Mouse (Mus musculus) liver, adult 2 months (tissue): ENCODE measurements around the gene Rpsa. TPM values are rescaled to one million over a fixed set of nuclear protein-coding genes. Genes with fewer than 3 reads are reported as not detected.

Source experiments
- DNase-seq: peaks from one replicate; pipeline ENCODE4 v3.0.0-alpha.2; 2011; ENCODE audit warnings: low read depth, low spot score; ENCODE audit errors: extremely low read depth
- H3K27ac ChIP-seq: fragments of 200-500 bp; replicated peaks from 2 replicates; pipeline ENCODE4 v1.5.1; 2012; ENCODE audit warnings: low read depth, mild to moderate bottlenecking, control low read depth, inconsistent platforms, low read length; ENCODE audit not compliant: insufficient read depth
- H3K27me3 ChIP-seq: fragments of 200-500 bp; 2 replicates; pipeline ENCODE4 v1.6.1; 2012; ENCODE audit warnings: mild to moderate bottlenecking, moderate library complexity, low read length, inconsistent platforms; ENCODE audit not compliant: control insufficient read depth, insufficient read depth
- H3K36me3 ChIP-seq: fragments of 200-500 bp; 2 replicates; pipeline ENCODE4 v1.6.1; 2012; ENCODE audit warnings: low read length, inconsistent platforms; ENCODE audit not compliant: control insufficient read depth, insufficient read depth
- H3K4me1 ChIP-seq: fragments of 200-500 bp; 2 replicates; pipeline ENCODE4 v1.6.1; 2011; ENCODE audit warnings: low read length; ENCODE audit not compliant: control insufficient read depth, insufficient read depth
- H3K4me3 ChIP-seq: fragments of 200-500 bp; 2 replicates; pipeline ENCODE4 v1.5.1; 2011; ENCODE audit warnings: low read depth, mild to moderate bottlenecking, control low read depth, low read length, moderate library complexity; ENCODE audit not compliant: insufficient read depth
- H3K79me2 ChIP-seq: fragments of 200-500 bp; 2 replicates; pipeline ENCODE4 v1.6.1; 2012; ENCODE audit warnings: inconsistent platforms, mild to moderate bottlenecking, low read length, moderate library complexity; ENCODE audit not compliant: control insufficient read depth, insufficient read depth
- H3K9ac ChIP-seq: fragments of 200-500 bp; 2 replicates; pipeline ENCODE4 v1.6.1; 2012; ENCODE audit warnings: low read depth, mild to moderate bottlenecking, control low read depth, inconsistent platforms, low read length
- CTCF ChIP-seq: fragments of 200-500 bp; IDR thresholded peaks from 2 replicates; pipeline ENCODE4 v1.5.1; 2011; ENCODE audit warnings: low read depth, low read length, control low read depth
- POLR2A ChIP-seq: fragments of 200-500 bp; IDR thresholded peaks from 2 replicates; pipeline ENCODE4 v1.6.1; 2011; ENCODE audit warnings: low read length, control low read depth; ENCODE audit not compliant: insufficient read depth; ENCODE audit errors: extremely low read depth
- WGBS: fragments of 180-500 bp; shearing (Covaris S2); methylation state at CpG from one replicate; pipeline ENCODE4 v1.1.7; 2018; 5-methylcytosine and 5-hydroxymethylcytosine counted together
- polyA plus RNA-seq: library from polyadenylated mRNA; depleted of rRNA; stranded (reverse); fragments of >200 nt; gene quantifications from 2 replicates; pipeline ENCODE4 v1.2.3, GENCODE M21; 2012
- total RNA-seq: library from RNA; depleted of rRNA; stranded (reverse); fragments of >200 nt; gene quantifications from 2 replicates; pipeline ENCODE4 v1.2.3, GENCODE M21; 2014

Gene Rpsa
- total and polyA plus RNA-seq, 2 experiments: 646 to 1,141 TPM

- H3K79me2 ChIP-seq: no peaks in the 10 kb centered on the region
Observed at GRCm38 (mm10) chr9:120140652-120141051, 13.2 kb downstream of the Rpsa start.

DNA sequence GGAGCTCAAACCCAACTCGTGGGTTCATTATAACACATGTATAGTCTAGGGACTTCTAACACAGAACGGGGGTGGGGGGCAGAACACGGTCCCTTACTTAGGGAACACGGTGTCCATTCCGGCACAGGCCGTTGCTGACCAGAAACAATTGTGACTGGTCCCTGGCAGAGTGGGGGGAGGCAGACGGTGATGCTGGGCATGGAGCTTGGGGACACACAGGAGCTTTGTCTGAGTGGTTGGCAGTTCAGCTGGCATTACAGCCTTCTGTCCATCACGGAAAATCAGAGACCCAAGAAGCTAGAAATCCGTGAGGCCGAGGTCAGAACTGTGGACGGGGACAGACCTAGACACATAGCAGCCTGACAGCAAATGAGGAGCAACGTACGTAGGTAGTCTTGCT, 17.0 kb downstream of the Rpsa start:
- no peaks in the 10 kb centered on the region for H3K27me3 ChIP-seq
- no peaks in the 10 kb centered on the region for H3K4me1 ChIP-seq
- H3K79me2 ChIP-seq: no peaks in the 10 kb centered on the region
- TF ChIP-seq CTCF: no peak
- TF ChIP-seq POLR2A: no peak
- H3K9ac ChIP-seq: no peak overlapping the region
- H3K36me3 ChIP-seq: no peaks in the 10 kb centered on the region
- no peak overlapping the region for H3K4me3 ChIP-seq
- DNase-seq: no peak
- 88% methylated on average over 13 of the region's 13 CpGs for WGBS
- H3K27ac ChIP-seq: no peak overlapping the region

More at GRCm38 (mm10) chr9:120140652-120141051, 13.2 kb downstream of the Rpsa start:
- H3K4me3 ChIP-seq: no peak overlapping the region
- TF ChIP-seq CTCF: peak; percentile 68; the same call in 1 of the 2 replicates
- no peak for TF ChIP-seq POLR2A
- WGBS: 4% methylated on average over 4 of the region's 4 CpGs
- H3K27ac ChIP-seq: no peak overlapping the region
- no peaks in the 10 kb centered on the region for H3K27me3 ChIP-seq
- H3K36me3 ChIP-seq: no peaks in the 10 kb centered on the region
- no peaks in the 10 kb centered on the region for H3K4me1 ChIP-seq
- peak; percentile 36 for DNase-seq
- H3K9ac ChIP-seq: no peak overlapping the region

- Histone ChIP-seq H3K4me1 (no peaks in the 10 kb centered on the region), H3K27me3 (no peaks in the 10 kb centered on the region; the same call in 1 of the 2 replicates), H3K36me3 (no peaks in the 10 kb centered on the region), H3K9ac (no peak within 1 kb of the TSS), H3K4me3 (no peak within 1 kb of the TSS), H3K79me2 (no peaks in the 10 kb centered on the region), H3K27ac (no peak within 1 kb of the TSS)
- no peak for TF ChIP-seq CTCF
- no peak for TF ChIP-seq POLR2A
- WGBS: 77% methylated on average over 11 of the region's 11 CpGs
- no peak for DNase-seq
Observed at GRCm38 (mm10) chr9:120149222-120149828, 21.8 kb downstream of the Rpsa start, which contains the start of gene Mobp. Gene Mobp (plus strand): TSS chr9:120149707.

GRCm38 (mm10) chr9:120151152-120151551, 23.7 kb downstream of the Rpsa start:
- H3K27me3 ChIP-seq: no peaks in the 10 kb centered on the region; the same call in 1 of the 2 replicates
- no peaks in the 10 kb centered on the region for H3K4me1 ChIP-seq
- no peak for DNase-seq
- TF ChIP-seq POLR2A (no peak), CTCF (no peak)
- H3K36me3 ChIP-seq: no peaks in the 10 kb centered on the region
- H3K4me3 ChIP-seq: no peak overlapping the region
- H3K27ac ChIP-seq: no peak overlapping the region
- no peaks in the 10 kb centered on the region for H3K79me2 ChIP-seq
- H3K9ac ChIP-seq: no peak overlapping the region
- WGBS: 77% methylated on average over 5 of the region's 5 CpGs

GRCm38 (mm10) chr9:120151906-120152399, 24.5 kb downstream of the Rpsa start:
- Histone ChIP-seq H3K4me1 (no peaks in the 10 kb centered on the region), H3K27me3 (no peaks in the 10 kb centered on the region; the same call in 1 of the 2 replicates), H3K79me2 (no peaks in the 10 kb centered on the region), H3K4me3 (no peak overlapping the region), H3K36me3 (no peaks in the 10 kb centered on the region), H3K9ac (no peak overlapping the region), H3K27ac (no peak overlapping the region)
- DNase-seq: no peak
- TF ChIP-seq CTCF (no peak), POLR2A (no peak)
- 64% methylated on average over 12 of the region's 12 CpGs for WGBS

GRCm38 (mm10) chr9:120158047-120158446, 30.6 kb downstream of the Rpsa start:
- no peak for TF ChIP-seq CTCF
- TF ChIP-seq POLR2A: no peak
- Histone ChIP-seq H3K79me2 (no peaks in the 10 kb centered on the region), H3K36me3 (no peaks in the 10 kb centered on the region), H3K4me3 (no peak overlapping the region), H3K27me3 (no peaks in the 10 kb centered on the region), H3K9ac (no peak overlapping the region), H3K4me1 (no peaks in the 10 kb centered on the region), H3K27ac (no peak overlapping the region)
- WGBS: 25% methylated on average over 4 of the region's 4 CpGs
- no peak for DNase-seq
